Mouse (Mus musculus): ENCODE results near the gene Sele. TPM values are rescaled to one million over a fixed set of nuclear protein-coding genes. Genes with fewer than 3 reads are reported as not detected.

The Sele gene
- total RNA-seq, 2 experiments from 2014 or later = not detected

DNA sequence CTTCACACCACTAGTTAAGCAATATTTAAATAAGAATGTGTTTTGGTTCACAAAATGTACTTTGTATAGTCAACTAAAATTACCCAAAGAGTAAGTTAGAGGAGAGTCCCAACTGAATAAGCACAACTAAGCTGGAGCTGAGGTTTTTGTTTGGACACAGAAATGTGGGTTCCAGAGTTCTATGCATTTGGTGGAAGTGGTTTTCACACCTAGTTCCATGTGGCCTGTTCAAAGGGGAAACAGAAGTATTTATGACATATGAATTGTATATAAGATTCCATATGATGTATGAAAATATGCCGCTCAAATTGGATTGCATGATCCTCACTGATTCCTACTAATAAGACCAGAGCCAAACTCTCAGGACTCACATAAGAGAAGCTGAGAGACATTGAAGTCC is 27.4 kb downstream of the Sele start:
- no peak for DNase-seq (ENCODE audit: low spot score in 2 of 2)
- H3K27ac ChIP-seq = no peak overlapping the region

DNA sequence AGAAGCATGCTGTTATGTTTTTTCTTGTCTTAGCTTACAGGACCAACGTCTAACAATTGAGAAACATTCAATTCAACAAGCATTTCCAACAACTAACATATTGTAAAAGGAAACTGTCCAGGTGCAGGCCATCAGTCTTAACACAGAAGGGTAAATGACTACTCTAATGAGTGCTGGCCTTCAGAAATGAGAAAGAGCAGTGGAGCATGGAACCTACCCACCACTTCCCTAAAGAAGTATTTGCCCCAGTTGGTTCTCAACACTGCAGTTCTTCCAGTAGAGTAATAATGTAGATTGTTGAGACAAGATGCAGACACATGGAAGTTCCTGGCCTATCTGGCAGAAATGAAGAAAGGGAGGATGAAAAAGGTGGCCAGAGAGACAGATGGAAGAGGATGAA is 28.4 kb downstream of the Sele start:
- Histone ChIP-seq H3K4me3 (no peak overlapping the region), H3K27ac (no peak overlapping the region)
- no peak for TF ChIP-seq CTCF (conservative IDR thresholded peaks at IDR 0.05)
- DNase-seq (ENCODE audit: low spot score in 2 of 2) = no peak

More for the DNA sequence above, 27.4 kb downstream of the Sele start:
- no peak for TF ChIP-seq CTCF (conservative IDR thresholded peaks at IDR 0.05)
- H3K4me3 ChIP-seq = no peak overlapping the region

- Histone ChIP-seq H3K4me3 (no peak overlapping the region), H3K27ac (no peak overlapping the region)
- DNase-seq (ENCODE audit: low spot score in 2 of 2) = no peak
- TF ChIP-seq CTCF (conservative IDR thresholded peaks at IDR 0.05) = no peak
These were observed 29.0 kb downstream of the Sele start for GRCm38 (mm10) chr1:164077031-164077430.

DNA sequence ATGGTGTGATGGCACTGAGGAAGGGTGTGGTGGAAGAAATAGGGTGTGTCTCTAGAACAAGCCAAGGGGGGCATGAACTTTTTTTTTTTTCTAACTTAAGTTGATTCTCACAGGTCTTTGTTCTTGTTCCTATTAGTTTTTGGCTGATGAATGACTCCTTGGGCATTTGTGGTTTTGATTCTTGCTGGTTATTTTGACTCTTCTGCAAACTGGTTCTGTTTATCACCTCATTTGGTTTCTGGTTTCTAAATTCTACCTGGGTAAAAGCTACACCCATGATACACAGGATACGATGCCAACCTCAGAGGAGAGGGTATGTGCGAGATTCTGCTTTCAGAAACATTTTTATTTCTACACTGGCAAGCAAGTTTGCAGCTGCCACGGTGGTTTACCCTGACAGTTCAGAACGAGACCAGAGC is 30.3 kb downstream of the Sele start:
- H3K4me3 ChIP-seq = no peak overlapping the region
- no peak overlapping the region for H3K27ac ChIP-seq
- TF ChIP-seq CTCF (conservative IDR thresholded peaks at IDR 0.05) = no peak
- no peak for DNase-seq (ENCODE audit: low spot score in 2 of 2)

- TF ChIP-seq CTCF (conservative IDR thresholded peaks at IDR 0.05) = no peak
- no peak overlapping the region for H3K27ac ChIP-seq
- no peak overlapping the region for H3K4me3 ChIP-seq
- no peak for DNase-seq (ENCODE audit: low spot score in 2 of 2)
These were observed 31.1 kb downstream of the Sele start for GRCm38 (mm10) chr1:164079091-164079490.

DNA sequence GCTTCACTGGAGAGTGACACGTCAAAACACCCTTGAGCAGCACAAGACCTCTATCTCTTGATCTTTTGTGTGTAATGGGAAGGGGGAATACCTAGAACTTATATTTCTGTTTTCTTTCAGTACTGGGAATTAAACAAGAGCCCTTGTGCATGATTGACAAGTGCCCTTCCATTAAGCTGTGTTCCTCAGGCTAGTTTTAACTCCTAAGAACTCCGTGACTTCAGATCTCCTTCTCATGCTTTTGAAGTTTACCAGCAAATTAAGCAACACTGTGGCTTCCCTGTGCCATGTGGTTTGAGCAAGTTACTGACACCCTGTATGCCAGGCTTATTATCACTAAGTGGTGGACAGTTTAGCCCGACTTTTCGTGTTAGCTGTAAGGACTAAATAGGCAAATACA is 35.0 kb downstream of the Sele start:
- TF ChIP-seq CTCF (conservative IDR thresholded peaks at IDR 0.05) = no peak
- Histone ChIP-seq H3K4me3 (no peak overlapping the region), H3K27ac (no peak overlapping the region)
- DNase-seq (ENCODE audit: low spot score in 2 of 2) = no peak

- no peak for DNase-seq (ENCODE audit: low spot score in 2 of 2)
- no peak for TF ChIP-seq CTCF (conservative IDR thresholded peaks at IDR 0.05)
- H3K27ac ChIP-seq = no peak overlapping the region
- no peak overlapping the region for H3K4me3 ChIP-seq
These were observed 38.8 kb downstream of the Sele start for GRCm38 (mm10) chr1:164086797-164087196.

DNA sequence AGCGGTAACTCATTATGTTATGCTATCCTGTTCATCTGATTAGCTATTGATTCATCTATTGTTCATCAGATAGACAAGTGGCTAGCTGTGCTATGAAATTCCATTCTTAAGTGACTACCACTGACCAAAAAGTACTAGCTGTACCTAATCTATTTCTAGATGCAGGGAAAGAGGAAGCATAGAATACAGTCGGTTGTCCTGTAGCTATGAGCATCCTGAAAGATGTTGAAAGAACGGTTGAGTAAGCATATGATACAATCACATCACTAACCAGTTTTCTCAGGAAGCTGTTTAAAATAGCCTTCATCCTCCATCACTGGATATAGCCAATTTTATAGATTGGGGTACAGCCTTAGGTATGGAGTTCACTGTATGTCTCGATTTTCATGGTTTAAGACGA is 39.8 kb downstream of the Sele start:
- no peak for TF ChIP-seq CTCF (conservative IDR thresholded peaks at IDR 0.05)
- DNase-seq (ENCODE audit: low spot score in 2 of 2) = no peak
- no peak overlapping the region for H3K27ac ChIP-seq
- H3K4me3 ChIP-seq = no peak overlapping the region

GRCm38 (mm10) chr1:164096780-164097179 is 48.7 kb downstream of the Sele start:
- no peak for TF ChIP-seq CTCF (conservative IDR thresholded peaks at IDR 0.05)
- no peak overlapping the region for H3K27ac ChIP-seq
- no peak overlapping the region for H3K4me3 ChIP-seq
- no peak for DNase-seq (ENCODE audit: low spot score in 2 of 2)

DNA sequence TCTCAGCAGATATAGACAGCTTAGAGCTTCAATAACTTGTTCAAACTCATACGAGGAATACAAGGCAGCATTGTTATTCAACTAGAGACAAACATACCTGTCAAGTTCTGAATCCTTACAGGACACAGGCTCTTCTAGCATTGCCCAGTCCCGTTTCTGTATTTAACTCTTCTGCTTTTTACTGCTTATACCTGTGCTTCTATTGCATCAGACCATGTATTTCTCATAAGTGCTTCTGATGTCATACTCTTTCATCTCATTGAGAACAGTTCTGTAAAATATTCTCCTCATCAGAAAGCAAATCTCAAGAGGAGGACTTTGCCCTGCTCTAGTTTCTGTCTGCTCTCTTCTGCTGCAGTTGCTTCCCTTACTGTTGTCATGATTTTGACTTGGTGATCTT is 49.9 kb downstream of the Sele start:
- DNase-seq (ENCODE audit: low spot score in 2 of 2) = no peak
- no peak overlapping the region for H3K27ac ChIP-seq
- TF ChIP-seq CTCF (conservative IDR thresholded peaks at IDR 0.05) = no peak
- no peak overlapping the region for H3K4me3 ChIP-seq

DNA sequence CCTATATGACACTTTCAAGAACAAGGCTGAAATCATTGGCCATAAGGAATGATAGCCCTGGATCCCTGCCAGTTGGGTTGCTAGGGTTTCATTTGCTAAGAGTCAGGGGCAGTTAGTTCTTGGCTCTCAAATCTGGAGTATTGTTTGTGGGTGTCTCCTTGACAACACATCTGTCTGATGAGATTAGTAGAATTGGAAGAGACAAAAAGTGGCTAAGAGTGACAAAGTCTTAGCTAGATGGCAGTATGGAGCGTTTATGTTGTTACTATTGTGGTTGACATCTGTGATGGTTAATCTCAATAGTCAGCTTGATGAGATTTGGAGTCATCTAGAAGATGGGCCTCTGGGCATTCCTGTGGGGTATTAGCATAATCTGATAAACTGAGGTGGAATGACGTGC is 50.3 kb downstream of the Sele start:
- peak; percentile 12; the same call in 1 of the 2 replicates for TF ChIP-seq CTCF (conservative IDR thresholded peaks at IDR 0.05)
- H3K27ac ChIP-seq = no peak overlapping the region
- peak; percentile 1 to 18 for DNase-seq (ENCODE audit: low spot score in 2 of 2)
- H3K4me3 ChIP-seq = no peak overlapping the region

Other genes starting within 250 kb of the Sele start
- gene Scyl3, start 119.1 kb upstream of the Sele start, total RNA-seq (2021) = 10 to 100 TPM; 22.1 to 22.9 TPM
- gene BC055324, start 53.4 kb upstream of the Sele start, total RNA-seq (2021) = under 1 TPM; 0.66 to 0.95 TPM
- gene Mettl18, start 53.3 kb upstream of the Sele start, total RNA-seq (2021) = 1 to 10 TPM; 6.9 to 7.8 TPM
- gene Sell, start 13.7 kb downstream of the Sele start, total RNA-seq (2021) = under 1 TPM in 1 of 2 experiments, not detected in 1; 0.07 TPM
- gene Selp, start 67.0 kb downstream of the Sele start, total RNA-seq (2021) = not detected
- under 1 TPM; 0.37 to 0.92 TPM for gene F5, start 103.6 kb downstream of the Sele start, total RNA-seq (2021)
- 10 to 100 TPM; 10.1 to 15.3 TPM for gene Slc19a2, start 200.8 kb downstream of the Sele start, total RNA-seq (2021)
- gene Ccdc181, start 227.4 kb downstream of the Sele start, total RNA-seq (2021) = 10 to 100 TPM; 21.7 to 24.8 TPM

Measured in layer of hippocampus, adult 2 months (tissue).